Mouse (Mus musculus) neural tube, embryonic 10.5 days (tissue): Measurements from ENCODE around the gene Prb1.
"Not testable (repeated sequence)": the region's sequence is repeated elsewhere in the genome, so short reads cannot be mapped to it uniquely, and the experiment has no call there.

Experiments
- DNase-seq: peaks from one replicate; pipeline ENCODE4 v3.0.0-alpha.2; 2017; ENCODE audit warnings: low spot score; ENCODE audit errors: extremely low spot score

Gene Prb1

GRCm38 (mm10) chr6:132210421-132210820 is at the start of gene Prb1:
Gene Prb1, minus strand, starts transcription at chr6:132210521.
- DNase-seq = not testable (repeated sequence)
